Mouse (Mus musculus) layer of hippocampus, postnatal 36 days (tissue): ENCODE measurements around the gene Gin1. TPM values are rescaled to one million over a fixed set of nuclear protein-coding genes. Genes with fewer than 3 reads are reported as not detected.

Experiments used
- DNase-seq, 2 experiments: peaks; one replicate each; pipeline ENCODE4 v3.0.0; 2022
- total RNA-seq, 2 experiments: library from RNA; stranded (reverse); gene quantifications; 2 replicates each; pipeline ENCODE4 v1.2.3; 2021

Gin1 gene
- total RNA-seq, 2 experiments from 2014 or later, result 10.7 to 13.6 TPM

DNA sequence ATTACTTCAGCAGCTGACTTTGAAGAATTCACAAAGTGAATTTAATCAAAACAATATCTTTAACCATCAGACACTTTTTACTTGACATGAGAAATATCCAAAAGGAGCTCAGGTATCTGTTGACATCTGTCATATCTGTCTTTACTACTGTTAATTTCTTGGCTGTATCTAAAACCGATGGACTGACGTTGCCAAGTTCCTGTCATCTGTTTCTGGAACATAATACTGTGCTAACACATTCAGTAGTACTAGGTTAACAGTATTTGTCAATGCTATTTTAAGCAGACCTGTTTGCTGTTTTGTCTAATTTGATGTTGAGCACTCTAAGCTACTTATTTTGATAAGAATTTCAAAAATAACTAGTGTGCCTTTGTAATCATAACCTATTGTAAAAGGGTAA is 18.5 kb downstream of the Gin1 start:
- DNase-seq, result no peak

DNA sequence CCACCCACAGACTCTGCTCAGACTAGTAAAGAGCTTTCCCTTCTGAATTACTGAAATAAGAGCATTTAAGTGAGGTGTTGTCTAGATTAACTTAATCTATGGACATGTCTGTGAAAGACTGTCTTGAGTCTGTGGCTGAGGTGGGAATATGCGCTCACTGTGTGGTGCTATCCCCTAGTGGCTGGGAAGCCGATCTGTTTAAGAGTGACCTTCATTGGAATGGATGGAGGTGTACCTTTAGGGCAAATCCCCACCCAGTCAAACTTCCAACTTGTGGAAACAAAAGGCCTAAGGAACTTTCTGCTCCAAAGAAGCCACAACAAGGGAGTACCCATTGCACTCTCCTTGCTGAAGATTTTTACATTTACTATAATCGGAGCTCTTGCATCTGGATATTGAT is 24.1 kb downstream of the Gin1 start:
- DNase-seq, result no peak

DNA sequence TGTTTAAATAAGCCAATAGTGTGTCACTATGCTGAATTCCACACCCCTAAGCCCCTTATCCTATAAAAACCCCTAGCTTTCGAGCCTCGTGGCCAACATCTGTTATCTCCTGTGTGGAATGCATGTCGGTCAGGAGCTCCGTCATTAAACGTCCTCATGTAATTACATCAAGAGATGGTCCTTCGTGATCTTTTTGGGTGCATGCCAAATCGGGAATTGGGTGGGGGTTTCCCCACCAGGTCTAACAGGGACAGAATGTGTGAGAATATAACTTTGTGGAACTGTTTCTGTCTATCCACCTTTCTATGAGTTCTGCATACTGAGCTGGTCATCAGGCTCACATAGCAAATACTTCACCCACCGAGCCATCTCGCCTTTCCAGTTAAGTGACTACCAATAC is 26.0 kb downstream of the Gin1 start:
- DNase-seq, result no peak

- DNase-seq, result no peak
Measured at GRCm38 (mm10) chr1:97802207-97802902, 32.4 kb downstream of the Gin1 start.

DNA sequence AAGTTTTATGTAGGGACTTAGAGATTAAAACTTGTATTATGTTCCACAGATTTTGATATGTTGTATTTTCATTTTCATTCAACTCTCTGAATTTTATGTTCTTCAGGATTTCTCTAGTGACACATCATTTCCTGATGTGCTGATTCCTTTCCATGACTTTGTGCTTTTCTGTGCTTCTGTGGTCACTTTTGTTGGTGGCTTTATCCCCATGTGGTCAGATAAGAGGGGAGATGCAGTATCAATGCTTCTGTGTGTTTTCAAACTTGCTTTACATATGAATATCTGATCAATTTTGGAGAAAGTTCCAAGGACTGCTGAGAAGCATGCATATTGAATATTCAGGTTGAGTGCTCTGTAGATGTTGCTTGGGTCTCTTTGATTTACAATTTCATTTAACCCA is 34.5 kb downstream of the Gin1 start:
- no peak for DNase-seq

- no peak for DNase-seq
Measured at GRCm38 (mm10) chr1:97809255-97809912, 39.4 kb downstream of the Gin1 start.

DNA sequence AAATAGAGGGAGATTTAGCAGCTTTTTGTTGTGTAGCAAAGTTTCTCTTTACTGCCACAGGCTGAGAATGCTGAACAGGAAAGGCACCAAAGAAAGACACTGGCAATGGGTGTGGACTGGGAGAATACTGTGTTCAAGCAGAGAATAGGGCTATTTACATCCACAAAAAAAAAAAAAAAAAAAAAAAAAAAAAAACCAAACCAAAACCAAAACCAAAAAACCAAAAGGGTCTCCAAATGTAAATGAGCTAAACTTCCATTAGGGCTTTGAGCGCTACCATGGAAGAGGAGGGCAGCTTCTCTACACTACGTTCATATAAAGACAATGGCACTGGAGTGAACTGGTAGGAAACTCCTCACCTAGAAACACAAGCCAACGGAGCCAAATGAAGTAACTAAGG is 51.3 kb downstream of the Gin1 start:
- no peak for DNase-seq

DNA sequence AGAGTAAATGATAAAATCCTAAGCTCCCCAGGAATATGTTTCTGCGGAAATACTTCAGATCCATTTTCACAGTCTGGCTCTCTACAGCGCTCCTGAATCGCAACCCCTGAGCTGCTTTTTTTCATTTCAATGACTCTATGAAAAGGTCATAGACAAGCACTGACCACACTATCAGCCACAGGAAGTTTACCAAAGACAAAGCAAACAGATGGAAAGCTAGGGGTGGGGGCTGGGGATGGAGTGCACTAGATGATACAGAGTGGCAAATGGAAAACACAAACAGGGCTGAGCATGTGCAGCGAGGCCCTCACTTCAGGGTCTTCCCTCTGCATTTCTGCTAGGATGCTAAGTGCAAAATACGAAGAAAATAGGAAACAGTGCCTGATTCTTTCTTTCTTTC is 52.2 kb downstream of the Gin1 start:
- DNase-seq, result no peak

- no peak for DNase-seq
Measured at GRCm38 (mm10) chr1:97822904-97823303, 52.9 kb downstream of the Gin1 start.

DNA sequence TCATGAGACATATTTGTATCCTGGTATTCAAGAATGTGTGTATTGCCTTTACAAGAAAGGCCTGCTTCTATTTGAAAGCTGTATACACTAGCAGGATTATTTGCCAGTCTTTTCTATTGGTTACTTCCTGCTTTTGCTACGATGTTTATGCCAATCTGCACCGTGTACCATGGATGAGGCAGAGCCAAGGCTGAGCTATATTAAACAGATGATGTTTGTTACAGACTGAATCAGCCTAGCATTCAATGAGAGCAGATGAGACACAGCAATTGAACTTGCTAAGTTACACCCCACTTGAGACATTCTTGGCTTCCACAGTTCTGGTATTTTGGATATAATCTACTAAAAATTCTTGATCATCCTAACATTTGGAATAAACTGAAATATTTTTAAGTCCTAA is 57.6 kb downstream of the Gin1 start:
- no peak for DNase-seq

DNA sequence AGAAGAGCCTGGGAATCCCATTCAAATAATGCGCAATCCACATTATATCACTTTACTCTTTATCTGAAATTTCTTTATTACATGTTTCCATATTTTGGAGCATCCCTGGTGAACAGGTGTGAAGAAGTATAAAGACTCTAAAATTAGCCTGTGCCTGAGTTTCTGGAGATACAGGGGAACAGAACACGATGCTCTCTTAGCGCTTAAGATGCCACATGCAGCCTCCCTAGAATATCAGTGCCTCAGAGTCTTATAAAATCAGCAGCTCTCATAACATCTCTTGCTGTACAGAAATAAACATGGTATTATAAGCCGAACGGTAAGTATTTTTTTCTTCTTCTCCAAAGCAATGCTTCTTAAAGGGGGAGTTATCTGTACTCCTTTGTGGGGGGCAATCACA is 58.1 kb downstream of the Gin1 start:
- DNase-seq, result no peak

DNA sequence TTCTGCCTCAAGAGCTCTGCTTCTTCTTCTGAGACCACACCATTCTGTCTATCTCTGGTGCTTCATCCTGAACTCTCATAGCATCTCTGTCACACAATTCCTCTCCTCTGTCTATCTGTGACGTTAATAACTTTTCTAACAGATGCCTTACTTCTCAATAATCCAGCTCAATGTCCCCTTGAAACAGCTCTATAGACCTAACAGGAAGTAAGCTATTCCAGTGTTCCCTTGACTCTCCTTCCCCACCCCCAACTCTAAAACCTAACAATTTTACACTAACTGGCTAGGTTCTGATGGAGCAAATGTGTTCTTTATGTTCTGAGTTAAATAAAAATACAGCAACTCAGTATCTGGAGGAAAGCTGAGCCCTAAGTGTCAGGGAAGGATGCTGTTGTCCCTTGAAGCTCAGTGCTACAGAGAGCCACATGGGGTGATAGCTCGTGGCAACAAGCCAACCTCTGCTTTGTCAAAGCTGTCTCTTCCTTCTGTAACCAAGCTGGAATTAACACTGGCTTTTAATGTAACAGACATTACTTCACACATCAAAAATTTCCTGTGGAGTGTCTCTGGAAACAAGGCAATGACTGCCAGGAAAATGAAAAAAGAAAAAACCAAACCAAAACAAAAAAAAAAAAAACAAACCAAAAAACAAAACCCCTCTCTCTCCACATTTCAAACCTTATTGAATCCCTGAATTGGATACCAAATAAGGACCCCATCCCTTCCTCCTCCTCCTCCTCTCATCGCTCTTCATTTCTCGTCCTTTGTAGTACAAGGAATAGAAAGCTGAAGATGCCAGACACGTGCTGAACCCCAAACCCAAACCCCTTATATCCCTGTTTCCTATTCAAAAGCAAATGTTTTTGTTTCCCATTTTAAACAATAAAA is 63.7 kb downstream of the Gin1 start:
- DNase-seq, result peak in 1 of 2 experiments; percentile 26

DNA sequence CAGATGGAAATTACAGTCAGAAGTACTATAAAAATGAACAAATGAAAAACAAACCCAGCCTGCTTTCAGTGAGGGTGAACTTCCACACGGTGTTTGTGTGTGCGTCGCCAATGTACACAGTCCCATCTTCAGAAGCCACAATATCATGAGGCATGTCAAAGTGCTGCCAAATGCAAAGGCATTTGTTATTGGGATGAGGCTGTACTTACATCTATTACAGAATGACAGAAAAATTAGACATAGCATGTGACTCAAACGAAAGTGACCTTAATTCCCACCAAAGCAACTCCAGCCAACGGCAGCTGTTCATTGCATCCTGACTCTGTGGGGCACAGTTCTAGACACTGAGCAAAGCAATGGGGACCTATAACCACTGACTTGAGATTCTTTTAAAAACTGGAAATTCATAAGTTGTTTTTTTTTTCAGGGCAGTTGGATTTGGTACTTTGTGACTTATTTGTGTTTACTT is 64.4 kb downstream of the Gin1 start:
- no peak for DNase-seq

Other genes starting within 250 kb of the Gin1 start
- 10 to 100 TPM; 49.1 to 50.7 TPM for gene D1Ertd622e, start 108.1 kb upstream of the Gin1 start, total RNA-seq
- 10 to 100 TPM; 18.7 to 19.9 TPM for gene Ppip5k2, start 239 bp downstream of the Gin1 start, total RNA-seq